Mouse (Mus musculus) liver, adult 2 months (tissue): Measurements from ENCODE around the gene Zfp111.

Source experiments
- CTCF ChIP-seq: fragments of 200-500 bp; IDR thresholded peaks from 2 replicates; pipeline ENCODE4 v1.5.1; 2011; ENCODE audit warnings: low read depth, low read length, control low read depth
- POLR2A ChIP-seq: fragments of 200-500 bp; IDR thresholded peaks from 2 replicates; pipeline ENCODE4 v1.6.1; 2011; ENCODE audit warnings: low read length, control low read depth; ENCODE audit not compliant: insufficient read depth; ENCODE audit errors: extremely low read depth

DNA sequence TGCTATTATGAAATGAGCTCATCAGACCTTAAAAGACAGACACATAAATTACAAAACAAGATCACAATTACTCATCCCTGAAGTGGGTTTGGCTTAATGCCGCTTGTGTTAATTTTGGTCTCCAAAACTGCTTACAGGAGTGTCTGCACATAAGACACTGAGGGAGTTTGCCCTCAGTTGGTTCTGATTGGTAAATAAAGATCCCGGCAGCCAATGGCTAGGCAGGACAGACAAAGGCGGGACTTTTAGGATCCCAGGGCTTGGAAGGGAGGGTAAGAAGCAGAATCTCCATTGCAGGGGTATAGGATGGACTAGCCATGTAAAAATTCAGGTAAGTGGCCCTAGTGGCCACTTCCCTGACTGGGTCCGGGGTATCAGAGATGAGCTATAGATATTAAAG is 14.3 kb downstream of the Zfp111 start:
- TF ChIP-seq CTCF (no peak), POLR2A (no peak)
